Mouse (Mus musculus) heart, adult 2 months (tissue): Measurements from ENCODE around the gene Tuba3a.

Experiments used
- CTCF ChIP-seq: fragments of 200-600 bp; IDR thresholded peaks from 2 replicates; pipeline ENCODE4 v1.8.1; 2022; ENCODE audit warnings: antibody characterized with exemption, mild to moderate bottlenecking, moderate library complexity
- POLR2A ChIP-seq: fragments of 200-500 bp; IDR thresholded peaks from 2 replicates; pipeline ENCODE4 v1.6.1; 2011; ENCODE audit warnings: mild to moderate bottlenecking, low read depth, low read length, control low read depth; ENCODE audit not compliant: insufficient read depth

GRCm38 (mm10) chr6:125237421-125237820 lies 48.4 kb downstream of the Tuba3a start:
- TF ChIP-seq POLR2A (no peak), CTCF (no peak)
